Mouse (Mus musculus) limb, embryonic 14.5 days (tissue): ENCODE data around the gene Olfr148. TPM values are rescaled to one million over a fixed set of nuclear protein-coding genes. Genes with fewer than 3 reads are reported as not detected.

Experiments
- ATAC-seq: fragments of 200-750 bp; cut with Nextera tagmentation; 2 replicates; pipeline ENCODE4 v1.8.0; 2017; ENCODE audit warnings: low read depth, moderate number of reproducible peaks, moderate TSS enrichment; ENCODE audit not compliant: low FRiP score
- DNase-seq: peaks from one replicate; pipeline ENCODE4 v3.0.0-alpha.2; 2015; ENCODE audit warnings: low spot score
- H3K27ac ChIP-seq: fragments of 300-500 bp; sonication (generic); replicated peaks from 2 replicates; pipeline ENCODE4 v1.5.1; 2014; ENCODE audit warnings: low read depth, mild to moderate bottlenecking, low read length, moderate library complexity, mixed read lengths
- H3K27me3 ChIP-seq: fragments of 300-500 bp; sonication (generic); 2 replicates; pipeline ENCODE4 v1.6.1; 2014; ENCODE audit warnings: low read length, mixed read lengths; ENCODE audit not compliant: control insufficient read depth, insufficient read depth
- H3K36me3 ChIP-seq: fragments of 300-500 bp; sonication (generic); 2 replicates; pipeline ENCODE4 v1.6.1; 2014; ENCODE audit warnings: mild to moderate bottlenecking, low read length, moderate library complexity, mixed read lengths; ENCODE audit not compliant: control insufficient read depth, insufficient read depth
- H3K4me1 ChIP-seq: fragments of 300-500 bp; sonication (generic); 2 replicates; pipeline ENCODE4 v1.6.1; 2014; ENCODE audit warnings: antibody characterized with exemption, low read length, mixed read lengths; ENCODE audit not compliant: control insufficient read depth, insufficient read depth
- H3K4me2 ChIP-seq: fragments of 300-500 bp; sonication (generic); replicated peaks from 2 replicates; pipeline ENCODE4 v1.6.1; 2014; ENCODE audit warnings: low read depth, mild to moderate bottlenecking, low read length, moderate library complexity; ENCODE audit not compliant: severe bottlenecking
- H3K4me3 ChIP-seq: fragments of 300-500 bp; sonication (generic); replicated peaks from 2 replicates; pipeline ENCODE4 v1.5.1; 2014; ENCODE audit warnings: low read length
- H3K9ac ChIP-seq: fragments of 300-500 bp; sonication (generic); 2 replicates; pipeline ENCODE4 v1.6.1; 2014; ENCODE audit warnings: mild to moderate bottlenecking, low read depth, low read length, moderate library complexity; ENCODE audit not compliant: severe bottlenecking
- H3K9me3 ChIP-seq: fragments of 300-500 bp; sonication (generic); 2 replicates; pipeline ENCODE4 v1.6.1; 2016; ENCODE audit warnings: low read length; ENCODE audit not compliant: control insufficient read depth
- POLR2A ChIP-seq: fragments of 200-500 bp; IDR thresholded peaks from 2 replicates; pipeline ENCODE4 v1.8.0; 2012; ENCODE audit warnings: inconsistent platforms, mild to moderate bottlenecking, moderate library complexity, borderline replicate concordance; ENCODE audit not compliant: insufficient read depth, insufficient read length; ENCODE audit errors: extremely low read depth
- WGBS: fragments of 180-500 bp; shearing (Covaris S2); extraction: QIAGEN DNeasy Blood & Tissue Kit; methylation state at CpG from one replicate; pipeline ENCODE4 v1.1.7; 2014; 5-methylcytosine and 5-hydroxymethylcytosine counted together
- polyA plus RNA-seq, 2 experiments: library from polyadenylated mRNA; depleted of rRNA in 1 of 2; stranded (reverse) in 1 of 2; unstranded in 1 of 2; fragments of >200 nt; fragmentation: Nextera tagmentation in 1 of 2; extraction: Ambion mirVana in 1 of 2; gene quantifications; 2 replicates each; pipeline versions ENCODE4 v1.2.1 to v1.2.3; 2012 to 2014

The Olfr148 gene
- not detected in 2 replicates for polyA plus RNA-seq (2012; rRNA removed)
- polyA plus RNA-seq (2014; fragmentation: Nextera tagmentation; extraction: Ambion mirVana), result not detected in 2 replicates

DNA sequence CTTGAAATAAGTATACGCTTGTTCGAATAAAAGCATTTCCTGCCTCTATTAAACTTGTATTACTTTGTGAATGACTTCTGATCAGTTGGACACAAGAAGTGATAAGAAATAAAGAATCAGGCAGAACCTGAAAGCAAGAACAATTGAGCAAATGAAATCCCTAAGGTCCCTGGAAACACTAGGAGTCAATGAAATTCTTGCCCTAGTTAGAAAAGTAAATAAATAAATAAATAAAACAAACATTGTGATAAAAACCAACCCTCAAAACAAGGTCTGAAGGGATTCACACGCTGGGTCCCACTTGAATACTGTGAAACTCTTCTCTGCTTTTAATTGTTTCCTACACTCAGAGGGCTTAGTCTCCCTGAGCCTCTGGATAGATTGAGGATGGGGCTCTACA lies at the start of gene Olfr148:
Gene Olfr148, plus strand, starts transcription at position 301 of the 400 bp plus-strand sequence.
- ATAC-seq (no peak), DNase-seq (no peak)
- no peak within 1 kb of the TSS for H3K27ac ChIP-seq
- H3K4me2 ChIP-seq, result no peak within 1 kb of the TSS
- TF ChIP-seq POLR2A, result no peak
- no peaks in the 10 kb centered on the region for H3K36me3 ChIP-seq
- H3K9me3 ChIP-seq, result no peaks in the 10 kb centered on the region
- no peaks in the 10 kb centered on the region for H3K27me3 ChIP-seq
- no peaks in the 10 kb centered on the region for H3K4me1 ChIP-seq
- no peak within 1 kb of the TSS for H3K9ac ChIP-seq
- no peak within 1 kb of the TSS for H3K4me3 ChIP-seq
- WGBS, result 78% methylated on average over 3 of the region's 3 CpGs

DNA sequence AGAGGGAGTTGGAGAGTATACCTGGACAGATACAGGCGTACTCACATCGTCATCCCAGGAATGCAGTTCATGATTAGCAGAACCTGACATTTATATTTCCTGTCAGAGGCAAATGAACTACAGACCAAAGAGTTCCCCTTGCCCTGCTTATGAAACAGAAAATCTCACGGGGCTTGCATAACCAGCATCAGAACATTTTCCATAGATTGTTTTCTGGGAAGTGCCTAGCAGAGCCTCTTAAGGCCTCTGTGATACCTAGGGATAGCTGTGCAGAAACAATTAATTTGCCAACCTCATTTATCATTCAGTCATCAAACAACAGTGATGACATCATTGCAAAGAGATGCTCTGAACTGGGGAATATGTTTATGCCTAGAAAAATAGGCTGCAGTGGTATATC lies 35.0 kb upstream of the Olfr148 start, which contains the start of gene Olfr959:
Gene Olfr959, minus strand, starts transcription at position 101 of the 400 bp plus-strand sequence.
- H3K4me3 ChIP-seq, result no peak within 1 kb of the TSS
- H3K9me3 ChIP-seq, result no peaks in the 10 kb centered on the region
- H3K27me3 ChIP-seq, result no peaks in the 10 kb centered on the region
- H3K27ac ChIP-seq, result no peak within 1 kb of the TSS
- no peak for ATAC-seq
- H3K4me2 ChIP-seq, result no peak within 1 kb of the TSS
- no peak within 1 kb of the TSS for H3K9ac ChIP-seq
- TF ChIP-seq POLR2A, result no peak
- H3K36me3 ChIP-seq, result no peaks in the 10 kb centered on the region
- 53% methylated on average over 3 of the region's 3 CpGs for WGBS
- no peak for DNase-seq
- H3K4me1 ChIP-seq, result no peaks in the 10 kb centered on the region

DNA sequence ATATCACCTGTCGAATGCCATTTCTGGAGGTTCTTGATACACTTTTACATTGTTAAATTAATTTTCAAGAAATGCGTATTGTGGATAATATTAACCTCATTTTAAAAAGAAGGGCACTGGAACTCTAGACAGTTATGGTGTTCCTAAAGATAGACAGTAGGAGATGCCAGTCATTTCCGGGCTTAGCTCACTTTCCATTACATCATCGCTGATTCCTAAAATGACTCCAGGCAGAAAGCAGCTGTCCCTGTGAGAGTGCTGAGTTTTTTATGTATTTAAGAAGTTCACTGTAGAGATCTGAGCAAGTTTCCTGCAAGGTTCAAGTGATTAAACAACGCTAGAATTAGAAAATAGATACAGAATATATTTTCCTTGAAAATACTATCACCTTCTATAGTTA lies 33.4 kb upstream of the Olfr148 start:
- WGBS, result 84% methylated on average over 5 of the region's 5 CpGs
- Histone ChIP-seq H3K27me3 (no peaks in the 10 kb centered on the region), H3K4me2 (no peak overlapping the region), H3K27ac (no peak overlapping the region), H3K4me1 (no peaks in the 10 kb centered on the region), H3K36me3 (no peaks in the 10 kb centered on the region), H3K4me3 (no peak overlapping the region), H3K9me3 (no peaks in the 10 kb centered on the region), H3K9ac (no peak overlapping the region)
- TF ChIP-seq POLR2A, result no peak
- DNase-seq, result no peak
- ATAC-seq, result no peak

DNA sequence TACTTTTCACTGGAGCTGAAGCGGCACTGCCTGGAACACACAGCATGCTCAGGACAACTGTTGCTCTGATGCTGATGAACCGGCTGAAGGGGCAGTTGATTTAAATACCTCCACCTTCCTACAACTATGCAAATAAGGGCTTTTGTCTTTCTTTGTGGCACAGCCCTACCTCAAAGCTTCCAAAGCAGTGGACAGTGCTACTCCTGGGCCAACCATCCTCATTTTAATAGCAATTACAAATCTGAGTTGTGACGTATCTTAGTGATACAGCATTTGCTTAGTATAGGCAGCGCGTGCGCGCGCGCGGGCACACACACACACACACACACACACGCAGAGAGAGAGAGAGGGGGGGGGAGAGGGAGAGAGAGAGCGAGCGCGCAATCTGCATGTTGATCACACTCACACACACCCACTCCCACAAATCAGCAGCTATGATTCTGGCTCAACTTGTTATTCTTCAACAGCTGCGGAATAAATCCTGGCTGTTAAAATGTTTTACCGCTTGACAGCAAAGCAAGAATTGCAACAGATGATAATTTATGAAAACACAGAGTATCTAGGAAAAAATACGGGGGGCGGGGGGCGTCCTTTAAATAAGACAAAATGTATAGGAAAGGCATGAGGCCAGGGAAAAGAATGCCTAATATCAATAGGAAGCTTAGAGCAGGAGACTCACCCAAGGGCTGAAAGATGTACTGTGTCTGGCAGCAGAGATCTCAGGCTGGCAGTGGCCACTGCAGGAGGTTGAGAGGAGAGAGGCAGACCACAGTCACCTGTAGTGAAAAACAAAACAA lies 7.7 kb upstream of the Olfr148 start:
- Histone ChIP-seq H3K36me3 (0 out of 2 replicates have a peak, but pooled peaks cover 3% of the 10 kb centered on the region), H3K4me2 (peak overlapping the region; percentile 63), H3K4me1 (no peaks in the 10 kb centered on the region), H3K9me3 (no peaks in the 10 kb centered on the region), H3K27me3 (no peaks in the 10 kb centered on the region), H3K9ac (peak overlapping the region; percentile 48), H3K4me3 (peak overlapping the region; percentile 41), H3K27ac (no peak overlapping the region; the same call in 1 of the 2 replicates)
- DNase-seq (peak; percentile 71), ATAC-seq (peak; percentile 63)
- WGBS, result under 1% methylated on average over 18 of the region's 19 CpGs
- TF ChIP-seq POLR2A, result no peak

DNA sequence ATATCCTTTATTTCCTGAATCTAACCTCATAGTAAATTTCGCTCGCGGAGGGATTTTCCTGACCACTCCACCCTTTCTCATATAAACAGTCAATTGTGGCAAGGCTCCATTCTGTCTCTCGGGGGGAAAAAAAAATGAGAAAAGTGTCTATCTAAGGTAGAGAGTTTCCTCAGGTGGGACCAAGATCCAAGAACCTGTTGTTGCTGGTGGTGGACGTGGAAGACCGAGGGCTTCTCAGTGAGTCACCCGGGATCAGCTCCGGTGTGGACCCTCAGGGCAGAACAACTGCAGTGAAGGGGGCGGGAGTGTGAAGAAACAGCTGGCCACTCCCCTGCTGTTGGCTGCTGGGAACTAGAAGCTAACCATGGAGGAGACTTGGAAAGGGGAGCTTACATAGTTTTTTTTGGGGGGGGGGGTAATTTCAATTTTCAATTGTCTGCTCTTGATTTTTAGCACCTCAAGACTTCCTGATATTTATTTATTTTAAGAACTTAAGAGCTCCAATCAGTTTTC lies 7.1 kb upstream of the Olfr148 start:
- no peaks in the 10 kb centered on the region for H3K27me3 ChIP-seq
- H3K9ac ChIP-seq, result peak overlapping the region; percentile 48
- peak overlapping the region; percentile 41 for H3K4me3 ChIP-seq
- TF ChIP-seq POLR2A, result no peak
- ATAC-seq (peak; percentile 83), DNase-seq (peak; percentile 80)
- H3K9me3 ChIP-seq, result no peaks in the 10 kb centered on the region
- 2% methylated on average over 9 of the region's 9 CpGs for WGBS
- H3K36me3 ChIP-seq, result 0 out of 2 replicates have a peak, but pooled peaks cover 3% of the 10 kb centered on the region
- H3K4me2 ChIP-seq, result peak overlapping the region; percentile 63
- H3K4me1 ChIP-seq, result no peaks in the 10 kb centered on the region
- H3K27ac ChIP-seq, result peak overlapping the region; percentile 71; the same call in 1 of the 2 replicates
